Mouse (Mus musculus): ENCODE measurements at regions not wholly inside any gene's neighbourhood (a gene's known extent, or its start where the extent isn't known, plus 50 kb on each side); places are given as distances from the start of the nearest gene placed in this dataset.

GRCm38 (mm10) chr16:84615683-84616082, 100.8 kb downstream of the A730009L09Rik start:
- Histone ChIP-seq H3K9me3 (replicated peaks) (no peaks in the 10 kb centered on the region), H3K27me3 (no peaks in the 10 kb centered on the region), H3K27ac (no peak overlapping the region), H3K36me3 (no peaks in the 10 kb centered on the region), H3K4me3 (no peak overlapping the region), H3K9ac (no peak overlapping the region), H3K4me2 (no peak overlapping the region), H3K4me1 (replicated peaks) (no peaks in the 10 kb centered on the region)
- WGBS, result 78% methylated on average over 7 of the region's 7 CpGs
- ATAC-seq (replicated peaks; ENCODE audit: insufficient number of reproducible peaks, insufficient read depth, low FRiP score, low read depth), result no peak

GRCm38 (mm10) chr16:84616132-84616531, 101.2 kb downstream of the A730009L09Rik start:
- no peaks in the 10 kb centered on the region for H3K9me3 ChIP-seq (replicated peaks)
- H3K27ac ChIP-seq, result no peak overlapping the region
- no peak overlapping the region for H3K4me3 ChIP-seq
- H3K36me3 ChIP-seq, result no peaks in the 10 kb centered on the region
- no peak overlapping the region for H3K9ac ChIP-seq
- no peaks in the 10 kb centered on the region for H3K4me1 ChIP-seq (replicated peaks)
- no peaks in the 10 kb centered on the region for H3K27me3 ChIP-seq
- H3K4me2 ChIP-seq, result no peak overlapping the region
- WGBS, result 50% methylated on average over 1 of the region's 1 CpGs
- ATAC-seq (replicated peaks; ENCODE audit: insufficient number of reproducible peaks, insufficient read depth, low FRiP score, low read depth), result no peak

- Histone ChIP-seq H3K4me3 (no peak overlapping the region), H3K4me1 (replicated peaks) (no peaks in the 10 kb centered on the region), H3K36me3 (no peaks in the 10 kb centered on the region), H3K9ac (no peak overlapping the region), H3K27me3 (no peaks in the 10 kb centered on the region), H3K27ac (no peak overlapping the region), H3K4me2 (no peak overlapping the region), H3K9me3 (replicated peaks) (no peaks in the 10 kb centered on the region)
- 75% methylated on average over 2 of the region's 2 CpGs for WGBS
- no peak for ATAC-seq (replicated peaks; ENCODE audit: insufficient number of reproducible peaks, insufficient read depth, low FRiP score, low read depth)
These were observed 103.5 kb downstream of the A730009L09Rik start for GRCm38 (mm10) chr16:84618379-84618778.

- H3K27me3 ChIP-seq, result no peaks in the 10 kb centered on the region
- no peak overlapping the region for H3K9ac ChIP-seq
- H3K4me3 ChIP-seq, result no peak overlapping the region
- no peaks in the 10 kb centered on the region for H3K36me3 ChIP-seq
- H3K4me1 ChIP-seq (replicated peaks), result no peaks in the 10 kb centered on the region
- no peak overlapping the region for H3K27ac ChIP-seq
- 84% methylated on average over 2 of the region's 2 CpGs for WGBS
- no peak overlapping the region for H3K4me2 ChIP-seq
- ATAC-seq (replicated peaks; ENCODE audit: insufficient number of reproducible peaks, insufficient read depth, low FRiP score, low read depth), result no peak
- H3K9me3 ChIP-seq (replicated peaks), result no peaks in the 10 kb centered on the region
These were observed 105.0 kb downstream of the A730009L09Rik start for GRCm38 (mm10) chr16:84619876-84620275.

- Histone ChIP-seq H3K36me3 (no peaks in the 10 kb centered on the region), H3K4me3 (peak overlapping the region; percentile 39), H3K9me3 (replicated peaks) (no peaks in the 10 kb centered on the region), H3K9ac (no peak overlapping the region), H3K4me1 (replicated peaks) (no peaks in the 10 kb centered on the region), H3K4me2 (peak overlapping the region; percentile 43), H3K27ac (no peak overlapping the region), H3K27me3 (no peaks in the 10 kb centered on the region)
- ATAC-seq (replicated peaks; ENCODE audit: insufficient number of reproducible peaks, insufficient read depth, low FRiP score, low read depth), result no peak
- no CpG with 5 or more reads among the region's 1 CpGs for WGBS
These were observed 105.9 kb downstream of the A730009L09Rik start for GRCm38 (mm10) chr16:84620861-84621260.

GRCm38 (mm10) chr16:84621300-84622031, 106.5 kb downstream of the A730009L09Rik start:
- H3K36me3 ChIP-seq, result no peaks in the 10 kb centered on the region
- no peak for ATAC-seq (replicated peaks; ENCODE audit: insufficient number of reproducible peaks, insufficient read depth, low FRiP score, low read depth)
- no peaks in the 10 kb centered on the region for H3K9me3 ChIP-seq (replicated peaks)
- no peak overlapping the region for H3K27ac ChIP-seq
- peak overlapping the region; percentile 39 for H3K4me3 ChIP-seq
- H3K4me2 ChIP-seq, result peak overlapping the region; percentile 43
- H3K27me3 ChIP-seq, result no peaks in the 10 kb centered on the region
- no peak overlapping the region for H3K9ac ChIP-seq
- WGBS, result 47% methylated on average over 8 of the region's 8 CpGs
- no peaks in the 10 kb centered on the region for H3K4me1 ChIP-seq (replicated peaks)

GRCm38 (mm10) chr16:84623346-84624085, 108.6 kb downstream of the A730009L09Rik start:
- no peaks in the 10 kb centered on the region for H3K27me3 ChIP-seq
- no peaks in the 10 kb centered on the region for H3K4me1 ChIP-seq (replicated peaks)
- H3K4me3 ChIP-seq, result no peak overlapping the region
- H3K27ac ChIP-seq, result no peak overlapping the region
- 73% methylated on average over 4 of the region's 4 CpGs for WGBS
- no peaks in the 10 kb centered on the region for H3K36me3 ChIP-seq
- H3K9ac ChIP-seq, result no peak overlapping the region
- no peak for ATAC-seq (replicated peaks; ENCODE audit: insufficient number of reproducible peaks, insufficient read depth, low FRiP score, low read depth)
- H3K4me2 ChIP-seq, result no peak overlapping the region
- H3K9me3 ChIP-seq (replicated peaks), result no peaks in the 10 kb centered on the region

GRCm38 (mm10) chr16:84624443-84625109, 109.7 kb downstream of the A730009L09Rik start:
- Histone ChIP-seq H3K4me3 (no peak overlapping the region), H3K36me3 (no peaks in the 10 kb centered on the region), H3K4me2 (no peak overlapping the region), H3K27ac (no peak overlapping the region), H3K9me3 (replicated peaks) (no peaks in the 10 kb centered on the region), H3K9ac (no peak overlapping the region), H3K27me3 (no peaks in the 10 kb centered on the region), H3K4me1 (replicated peaks) (no peaks in the 10 kb centered on the region)
- ATAC-seq (replicated peaks; ENCODE audit: insufficient number of reproducible peaks, insufficient read depth, low FRiP score, low read depth), result no peak
- 54% methylated on average over 5 of the region's 5 CpGs for WGBS

GRCm38 (mm10) chr16:84625110-84625722, 110.3 kb downstream of the A730009L09Rik start:
- WGBS, result 78% methylated on average over 4 of the region's 4 CpGs

GRCm38 (mm10) chr16:84627052-84627451, 108.5 kb downstream of the Mrpl39 start:
- Histone ChIP-seq H3K27ac (no peak overlapping the region), H3K27me3 (no peaks in the 10 kb centered on the region), H3K4me2 (no peak overlapping the region), H3K4me1 (replicated peaks) (no peaks in the 10 kb centered on the region), H3K36me3 (no peaks in the 10 kb centered on the region), H3K9ac (no peak overlapping the region), H3K4me3 (no peak overlapping the region), H3K9me3 (replicated peaks) (no peaks in the 10 kb centered on the region)
- WGBS, result 84% methylated on average over 2 of the region's 2 CpGs
- no peak for ATAC-seq (replicated peaks; ENCODE audit: insufficient number of reproducible peaks, insufficient read depth, low FRiP score, low read depth)

More at GRCm38 (mm10) chr16:84625110-84625722, 110.3 kb downstream of the A730009L09Rik start:
- Histone ChIP-seq H3K9ac (no peak overlapping the region), H3K4me3 (no peak overlapping the region), H3K4me2 (no peak overlapping the region), H3K27ac (no peak overlapping the region), H3K36me3 (no peaks in the 10 kb centered on the region), H3K27me3 (no peaks in the 10 kb centered on the region), H3K4me1 (replicated peaks) (no peaks in the 10 kb centered on the region), H3K9me3 (replicated peaks) (no peaks in the 10 kb centered on the region)
- no peak for ATAC-seq (replicated peaks; ENCODE audit: insufficient number of reproducible peaks, insufficient read depth, low FRiP score, low read depth)

GRCm38 (mm10) chr16:84629868-84630267, 105.7 kb downstream of the Mrpl39 start:
- WGBS, result 58% methylated on average over 1 of the region's 1 CpGs
- no peak for ATAC-seq (replicated peaks; ENCODE audit: insufficient number of reproducible peaks, insufficient read depth, low FRiP score, low read depth)
- no peaks in the 10 kb centered on the region for H3K36me3 ChIP-seq
- H3K4me2 ChIP-seq, result no peak overlapping the region
- H3K27ac ChIP-seq, result no peak overlapping the region
- no peaks in the 10 kb centered on the region for H3K4me1 ChIP-seq (replicated peaks)
- no peak overlapping the region for H3K9ac ChIP-seq
- no peak overlapping the region for H3K4me3 ChIP-seq
- H3K27me3 ChIP-seq, result no peaks in the 10 kb centered on the region
- H3K9me3 ChIP-seq (replicated peaks), result no peaks in the 10 kb centered on the region

Data from heart, embryonic 15.5 days (tissue).